Mouse (Mus musculus) liver, embryonic 15.5 days (tissue): ENCODE data around the gene Tex16. TPM values are rescaled to one million over a fixed set of nuclear protein-coding genes. Genes with fewer than 3 reads are reported as not detected.

ENCODE experiments used
- ATAC-seq: fragments of 200-750 bp; cut with Nextera tagmentation; 2 replicates; pipeline ENCODE4 v1.8.0; 2017; ENCODE audit warnings: moderate number of reproducible peaks, mild to moderate bottlenecking, moderate library complexity; ENCODE audit not compliant: insufficient read depth
- H3K27ac ChIP-seq: fragments of 300-500 bp; sonication (generic); replicated peaks from 2 replicates; pipeline ENCODE4 v1.5.1; 2015; ENCODE audit warnings: mild to moderate bottlenecking, inconsistent platforms
- H3K27me3 ChIP-seq: fragments of 300-500 bp; sonication (generic); 2 replicates; pipeline ENCODE4 v1.6.1; 2015; ENCODE audit warnings: mild to moderate bottlenecking, inconsistent platforms
- H3K36me3 ChIP-seq: fragments of 300-500 bp; sonication (generic); replicated peaks from 2 replicates; pipeline ENCODE4 v1.6.1; 2015; ENCODE audit warnings: moderate library complexity, mild to moderate bottlenecking, inconsistent platforms
- H3K4me1 ChIP-seq: fragments of 300-500 bp; sonication (generic); replicated peaks from 2 replicates; pipeline ENCODE4 v1.6.1; 2015; ENCODE audit warnings: inconsistent platforms
- H3K4me2 ChIP-seq: fragments of 300-500 bp; sonication (generic); 2 replicates; pipeline ENCODE4 v1.6.1; 2015; ENCODE audit warnings: moderate library complexity, mild to moderate bottlenecking, inconsistent platforms
- H3K4me3 ChIP-seq: fragments of 300-500 bp; sonication (generic); replicated peaks from 2 replicates; pipeline ENCODE4 v1.5.1; 2015; ENCODE audit warnings: mild to moderate bottlenecking, inconsistent platforms
- H3K9ac ChIP-seq: fragments of 300-500 bp; sonication (generic); 2 replicates; pipeline ENCODE4 v1.6.1; 2015; ENCODE audit warnings: moderate library complexity, mild to moderate bottlenecking, inconsistent platforms
- H3K9me3 ChIP-seq: fragments of 300-500 bp; sonication (generic); replicated peaks from 2 replicates; pipeline ENCODE4 v1.6.1; 2016; ENCODE audit warnings: inconsistent platforms
- WGBS: fragments of 180-500 bp; shearing (Covaris S2); methylation state at CpG from one replicate; pipeline ENCODE4 v1.1.7; 2015; ENCODE audit warnings: mixed read lengths; ENCODE audit not compliant: insufficient replicate concordance; 5-methylcytosine and 5-hydroxymethylcytosine counted together
- polyA plus RNA-seq: library from polyadenylated mRNA; unstranded; fragments of >200 nt; fragmentation: Nextera tagmentation; extraction: Ambion mirVana; gene quantifications from 2 replicates; pipeline ENCODE4 v1.2.1, GENCODE M21; 2015

The Tex16 gene
- 0.30 and 0.60 TPM in 2 replicates for polyA plus RNA-seq

DNA sequence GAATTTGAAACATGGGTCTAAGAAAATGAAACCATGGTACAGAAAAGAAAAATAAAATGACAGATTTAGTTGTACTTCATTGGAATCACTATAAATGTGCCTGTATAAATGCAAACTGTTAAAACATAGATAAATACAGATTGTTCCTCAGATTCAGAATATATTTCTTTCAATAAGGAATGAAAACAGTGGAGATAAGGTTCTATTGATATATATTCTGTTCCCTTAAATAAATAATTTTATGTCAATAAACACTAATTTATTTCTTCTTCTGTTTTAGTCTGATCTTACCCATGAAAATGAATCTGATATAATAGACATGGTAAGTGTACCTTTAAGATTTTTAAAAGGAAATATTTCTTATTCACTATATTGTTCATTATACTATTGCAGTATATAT lies at the start of gene Tex16:
TSS of gene Tex16 (plus strand) at position 301 of the 400 bp plus-strand sequence.
- no peaks in the 10 kb centered on the region for H3K36me3 ChIP-seq
- no peak within 1 kb of the TSS for H3K9ac ChIP-seq
- ATAC-seq = no peak
- no peak within 1 kb of the TSS for H3K4me3 ChIP-seq
- H3K4me2 ChIP-seq = no peak within 1 kb of the TSS
- no peaks in the 10 kb centered on the region for H3K9me3 ChIP-seq
- no peak within 1 kb of the TSS for H3K27ac ChIP-seq
- H3K4me1 ChIP-seq = no peaks in the 10 kb centered on the region
- no peaks in the 10 kb centered on the region for H3K27me3 ChIP-seq

DNA sequence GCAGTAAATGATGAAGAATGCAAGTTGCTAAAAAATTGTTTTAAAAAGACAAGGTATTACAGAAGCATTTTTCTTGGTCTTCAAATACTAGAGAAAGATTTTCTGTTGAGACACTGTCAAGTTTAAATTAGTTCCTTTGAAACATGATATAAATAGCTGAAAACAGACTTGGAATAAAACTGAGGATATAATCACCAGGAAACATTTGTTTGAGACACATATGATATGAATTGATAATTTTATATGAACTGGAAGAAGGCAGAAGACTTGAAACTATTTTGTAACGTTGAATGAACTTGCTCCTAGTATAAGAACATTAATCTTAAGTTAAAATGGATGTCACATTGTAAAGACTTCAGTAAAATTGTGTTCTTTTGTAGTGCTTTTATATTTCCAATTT lies 11.1 kb upstream of the Tex16 start:
- no peaks in the 10 kb centered on the region for H3K9me3 ChIP-seq
- 25% methylated on average over 1 of the region's 1 CpGs for WGBS
- no peak for ATAC-seq
- H3K4me1 ChIP-seq = no peaks in the 10 kb centered on the region
- H3K36me3 ChIP-seq = no peaks in the 10 kb centered on the region
- H3K9ac ChIP-seq = no peak overlapping the region
- no peak overlapping the region for H3K27ac ChIP-seq
- no peak overlapping the region for H3K4me3 ChIP-seq
- H3K4me2 ChIP-seq = no peak overlapping the region
- no peaks in the 10 kb centered on the region for H3K27me3 ChIP-seq

Other genes starting within 250 kb of the Tex16 start
- 0.23 and 0.32 TPM in 2 replicates for gene Gm45194, start 119.6 kb upstream of the Tex16 start, polyA plus RNA-seq
- not detected in 2 replicates for gene 4933403O08Rik, start 228.0 kb downstream of the Tex16 start, polyA plus RNA-seq